Mouse (Mus musculus) hindbrain, embryonic 11.5 days (tissue): ENCODE results near the gene Grasp. TPM values are rescaled to one million over a fixed set of nuclear protein-coding genes. Genes with fewer than 3 reads are reported as not detected.

Source experiments
- ATAC-seq: fragments of 200-750 bp; cut with Nextera tagmentation; 2 replicates; pipeline ENCODE4 v1.8.0; 2017; ENCODE audit warnings: mild to moderate bottlenecking, moderate TSS enrichment, moderate library complexity; ENCODE audit not compliant: low FRiP score
- DNase-seq: peaks from one replicate; pipeline ENCODE4 v3.0.0-alpha.2; 2015; ENCODE audit warnings: low spot score
- H3K27ac ChIP-seq: fragments of 300-500 bp; sonication (generic); 2 replicates; pipeline ENCODE4 v1.5.1; 2014; ENCODE audit warnings: mild to moderate bottlenecking, low read depth, low read length
- H3K27me3 ChIP-seq: fragments of 300-500 bp; sonication (generic); 2 replicates; pipeline ENCODE4 v1.6.1; 2014; ENCODE audit warnings: mild to moderate bottlenecking, low read length, moderate library complexity, mixed read lengths; ENCODE audit not compliant: control insufficient read depth, insufficient read depth
- H3K36me3 ChIP-seq: fragments of 300-500 bp; sonication (generic); 2 replicates; pipeline ENCODE4 v1.6.1; 2014; ENCODE audit warnings: mild to moderate bottlenecking, low read length, moderate library complexity, mixed read lengths; ENCODE audit not compliant: control insufficient read depth, insufficient read depth
- H3K4me1 ChIP-seq: fragments of 300-500 bp; sonication (generic); replicated peaks from 2 replicates; pipeline ENCODE4 v1.6.1; 2014; ENCODE audit warnings: low read length, mixed read lengths; ENCODE audit not compliant: control insufficient read depth, insufficient read depth
- H3K4me2 ChIP-seq: fragments of 300-500 bp; sonication (generic); replicated peaks from 2 replicates; pipeline ENCODE4 v1.6.1; 2014; ENCODE audit warnings: mild to moderate bottlenecking, low read depth, low read length
- H3K4me3 ChIP-seq: fragments of 300-500 bp; sonication (generic); 2 replicates; pipeline ENCODE4 v1.5.1; 2014; ENCODE audit warnings: low read depth, low read length
- H3K9ac ChIP-seq: fragments of 300-500 bp; sonication (generic); 2 replicates; pipeline ENCODE4 v1.6.1; 2014; ENCODE audit warnings: low read depth, low read length
- H3K9me3 ChIP-seq: fragments of 300-500 bp; sonication (generic); 2 replicates; pipeline ENCODE4 v1.6.1; 2016; ENCODE audit warnings: low read length; ENCODE audit not compliant: control insufficient read depth
- WGBS: fragments of 180-500 bp; shearing (Covaris S2); extraction: QIAGEN DNeasy Blood & Tissue Kit; methylation state at CpG from one replicate; pipeline ENCODE4 v1.1.7; 2014; 5-methylcytosine and 5-hydroxymethylcytosine counted together
- polyA plus RNA-seq: library from polyadenylated mRNA; unstranded; fragments of >200 nt; fragmentation: Nextera tagmentation; extraction: Ambion mirVana; gene quantifications from 2 replicates; pipeline ENCODE4 v1.2.1, GENCODE M21; 2014

Gene Grasp
- polyA plus RNA-seq, 1 experiment from 2014 or later: 4.5 TPM

DNA sequence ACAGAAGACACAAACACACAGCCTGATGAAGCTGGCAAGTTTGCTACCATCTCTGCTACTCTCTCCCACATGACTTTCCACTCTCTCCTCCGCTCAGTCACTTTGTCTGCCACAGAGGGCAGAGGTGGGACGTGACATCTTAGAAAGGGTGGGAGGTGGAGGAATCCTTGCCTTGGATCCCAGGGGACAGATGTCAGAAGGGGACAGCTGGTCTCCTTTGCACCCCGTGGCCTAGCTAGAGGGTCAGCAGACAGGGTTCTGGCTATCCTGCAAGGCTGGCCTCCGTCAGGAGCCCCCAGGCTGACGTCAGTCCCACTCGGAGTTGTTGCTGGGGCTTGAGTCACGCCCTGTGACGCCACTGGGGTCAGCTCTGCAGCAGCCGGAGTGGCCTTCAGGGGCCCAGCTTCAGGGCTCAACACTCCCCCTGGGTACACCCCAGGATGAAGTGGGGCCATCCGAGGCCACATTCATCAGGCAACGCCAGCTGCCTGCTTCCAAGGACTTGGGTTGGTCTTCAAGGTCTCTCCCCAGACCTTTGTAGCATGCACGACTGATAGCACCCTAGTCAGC lies 55.5 kb downstream of the Grasp start:
- DNase-seq (no peak), ATAC-seq (no peak)
- Histone ChIP-seq H3K4me3 (no peak overlapping the region), H3K9me3 (no peaks in the 10 kb centered on the region), H3K9ac (no peak overlapping the region), H3K27ac (no peak overlapping the region), H3K4me2 (no peak overlapping the region), H3K36me3 (no peaks in the 10 kb centered on the region), H3K27me3 (no peaks in the 10 kb centered on the region), H3K4me1 (peaks cover 5% of the 10 kb centered on the region)
- WGBS: 64% methylated on average over 12 of the region's 12 CpGs

Other genes with a start within 250 kb of the Grasp start
- gene Gm47841, start 176.8 kb upstream of the Grasp start, polyA plus RNA-seq: not detected in 2 replicates
- gene Fignl2, start 145.6 kb upstream of the Grasp start, polyA plus RNA-seq: 1.2 and 2.1 TPM in 2 replicates
- not detected in 2 replicates for gene Ankrd33, start 108.4 kb upstream of the Grasp start, polyA plus RNA-seq
- gene Acvrl1, start 95.7 kb upstream of the Grasp start, polyA plus RNA-seq: 4.8 and 5.5 TPM in 2 replicates
- gene Acvr1b, start 50.1 kb upstream of the Grasp start, polyA plus RNA-seq: 16.2 and 17.1 TPM in 2 replicates
- 2.2 and 2.9 TPM in 2 replicates for gene Nr4a1, start 30.1 kb downstream of the Grasp start, polyA plus RNA-seq
- gene Atg101, start 60.1 kb downstream of the Grasp start, polyA plus RNA-seq: 66.5 and 69.6 TPM in 2 replicates
- 0.17 and 0.25 TPM in 2 replicates for gene 6030408B16Rik, start 69.0 kb downstream of the Grasp start, polyA plus RNA-seq
- gene Krt80, start 146.0 kb downstream of the Grasp start, polyA plus RNA-seq: 0.09 TPM in 1 of 2 replicates, not detected in the other
- gene Krt7, start 186.9 kb downstream of the Grasp start, polyA plus RNA-seq: 9.0 and 12.0 TPM in 2 replicates
- 0.08 TPM in 1 of 2 replicates, not detected in the other for gene Krt87, start 214.6 kb downstream of the Grasp start, polyA plus RNA-seq
- not detected in 2 replicates for gene Krt88, start 223.6 kb downstream of the Grasp start, polyA plus RNA-seq
- gene Krt81, start 239.6 kb downstream of the Grasp start, polyA plus RNA-seq: not detected in 2 replicates
- gene Krt86, start 249.3 kb downstream of the Grasp start, polyA plus RNA-seq: not detected in 2 replicates